Mouse (Mus musculus) megakaryocyte, embryonic 14.5 days (primary cell): ENCODE measurements around the gene Ift52.

ENCODE experiments used
- FLI1 ChIP-seq: IDR thresholded peaks from 2 replicates; pipeline ENCODE4 v1.6.1; 2012; ENCODE audit warnings: low read length, inconsistent platforms, mixed read lengths
- GATA1 ChIP-seq: IDR thresholded peaks from 3 replicates; pipeline ENCODE4 v1.6.1; 2012; ENCODE audit warnings: mixed read lengths, low read length, inconsistent platforms, borderline replicate concordance

GRCm38 (mm10) chr2:163001071-163001470 is 16.1 kb upstream of the Ift52 start:
- TF ChIP-seq FLI1 (no peak), GATA1 (no peak)
